Mouse (Mus musculus): Measurements from ENCODE around the gene Gm10447.

DNA sequence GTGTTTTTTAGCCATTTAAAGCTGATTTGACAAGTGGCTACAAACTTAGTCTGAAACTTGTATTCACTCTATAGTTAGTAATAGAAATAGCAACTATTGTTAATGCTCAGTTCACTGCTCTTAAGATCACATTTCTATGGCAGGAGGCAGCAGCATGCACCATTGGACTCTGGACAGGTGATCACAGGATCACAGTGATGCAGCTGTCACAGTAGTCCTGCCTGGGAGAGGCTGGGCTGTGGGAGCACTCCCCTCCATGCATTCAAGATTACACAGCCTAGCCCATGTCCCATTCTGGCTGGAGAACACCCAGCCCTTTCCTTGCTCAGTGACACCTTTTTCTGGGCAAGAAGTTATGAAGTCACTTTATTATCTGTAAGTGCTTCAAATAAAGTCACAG is 38.9 kb downstream of the Gm10447 start:
- no peak for TF ChIP-seq POLR2A (IDR thresholded peaks at IDR 0.05; ENCODE audit: insufficient read length, low read depth)
- no peak for TF ChIP-seq MYOD1 (IDR thresholded peaks at IDR 0.05; ENCODE audit: control insufficient read depth in 1 of 3, insufficient read length in 2 of 3, low read depth in 2 of 3)
- TF ChIP-seq POLR2AphosphoS2 (IDR thresholded peaks at IDR 0.05; ENCODE audit: insufficient read length, low read depth): no peak
- TF ChIP-seq MAX (IDR thresholded peaks at IDR 0.05; ENCODE audit: low read depth): no peak
- TF ChIP-seq TCF12 (IDR thresholded peaks at IDR 0.05; ENCODE audit: insufficient read depth, poor library complexity, severe bottlenecking): no peak
- no peak for TF ChIP-seq TCF3 (IDR thresholded peaks at IDR 0.05; ENCODE audit: insufficient read length, low read depth)
- no peak for TF ChIP-seq USF1 (IDR thresholded peaks at IDR 0.05; ENCODE audit: low read depth)
- no peak for TF ChIP-seq E2F4 (IDR thresholded peaks at IDR 0.05; ENCODE audit: insufficient read depth)
- no peak for TF ChIP-seq SRF (IDR thresholded peaks at IDR 0.05; ENCODE audit: control insufficient read depth, insufficient read length, low read depth)
- no peak for TF ChIP-seq CEBPB (IDR thresholded peaks at IDR 0.05; ENCODE audit: insufficient read depth, poor library complexity, severe bottlenecking)
- no peak for TF ChIP-seq MYOG (IDR thresholded peaks at IDR 0.05; ENCODE audit: control insufficient read depth in 1 of 3, insufficient read depth in 1 of 3, insufficient read length in 2 of 3, low read depth in 2 of 3)
- no peak for TF ChIP-seq REST (IDR thresholded peaks at IDR 0.05; ENCODE audit: insufficient read depth, insufficient read length)

Data from myocyte (in vitro differentiated cells).